Mouse (Mus musculus) embryo, embryonic 10.5 days (tissue): ENCODE results near the gene Ppox.

Experiments used
- DNase-seq: peaks from one replicate; pipeline ENCODE4 v3.0.0-alpha.2; 2015; ENCODE audit warnings: low spot score

Ppox gene

DNA sequence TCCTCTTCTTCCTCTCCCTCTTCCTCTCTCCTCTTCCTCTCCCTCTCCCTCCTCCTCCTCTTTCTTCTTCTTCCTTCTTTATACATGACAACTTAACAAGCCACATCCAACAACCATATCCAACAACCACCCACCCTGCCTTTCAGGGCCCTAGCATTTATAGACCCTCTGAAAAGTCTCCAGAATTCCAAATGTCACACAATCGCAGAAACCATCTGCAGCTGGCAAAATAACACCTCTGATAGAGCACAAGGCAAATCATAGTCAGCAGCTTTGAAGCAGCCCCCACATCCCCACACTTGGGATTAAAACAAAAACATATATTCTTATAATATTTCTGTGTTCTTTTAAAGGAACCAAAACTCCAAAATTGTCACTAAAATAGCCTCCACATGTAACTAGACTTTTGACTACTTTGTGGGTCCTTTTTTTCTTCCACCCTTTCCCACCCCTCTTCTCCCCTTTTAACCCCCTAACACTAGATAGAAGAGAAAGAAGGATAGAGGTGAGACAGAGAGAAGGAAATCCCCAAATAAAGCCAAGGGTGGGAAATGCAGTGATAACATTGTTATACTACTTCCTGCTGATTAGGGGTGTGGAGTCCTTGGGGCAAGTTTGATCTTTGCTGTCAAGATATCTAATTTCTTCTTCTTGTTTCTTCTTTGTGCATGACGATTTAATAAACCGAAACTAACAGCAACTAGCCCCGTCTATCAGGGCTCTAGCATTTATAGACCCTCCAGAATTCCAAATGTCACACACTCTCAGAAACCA, 14.8 kb downstream of the Ppox start:
- DNase-seq: no peak

DNA sequence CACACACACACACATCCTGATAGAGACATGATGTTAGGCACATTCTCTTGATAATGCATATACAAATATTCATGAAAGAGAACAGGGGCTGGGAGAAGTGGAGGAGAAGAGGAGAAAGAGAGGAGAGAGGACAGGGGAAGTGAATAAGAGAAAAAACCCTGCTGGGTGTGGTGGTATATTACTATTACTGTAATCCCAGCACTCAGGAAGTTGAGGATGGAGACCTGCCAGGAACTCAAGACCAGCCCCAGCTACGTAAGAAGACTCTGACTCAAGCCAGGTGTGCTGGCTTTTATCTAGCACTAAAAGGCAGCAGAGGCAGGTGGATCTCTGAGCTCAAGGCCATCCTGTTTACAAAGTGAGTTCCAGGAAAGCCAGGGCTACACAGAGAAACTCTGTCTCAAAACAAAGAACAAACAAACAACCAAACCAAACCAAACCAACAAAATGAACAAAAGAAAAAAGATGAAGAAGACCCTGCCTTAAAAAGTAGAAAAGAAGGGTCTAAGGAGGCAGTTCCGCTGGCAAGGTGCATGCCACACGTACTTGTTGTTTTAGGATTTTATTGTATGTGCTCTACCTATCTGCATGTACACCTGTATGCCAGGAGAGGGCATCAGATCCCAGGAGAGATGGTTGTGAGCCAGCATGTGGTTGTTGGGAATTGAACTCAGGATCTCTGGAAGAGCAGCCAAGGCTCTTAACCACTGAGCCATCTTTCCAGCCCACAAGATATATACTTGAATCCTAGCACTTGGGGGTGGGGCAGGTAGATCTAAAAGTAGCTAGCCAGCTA, 17.1 kb downstream of the Ppox start:
- no peak for DNase-seq

DNA sequence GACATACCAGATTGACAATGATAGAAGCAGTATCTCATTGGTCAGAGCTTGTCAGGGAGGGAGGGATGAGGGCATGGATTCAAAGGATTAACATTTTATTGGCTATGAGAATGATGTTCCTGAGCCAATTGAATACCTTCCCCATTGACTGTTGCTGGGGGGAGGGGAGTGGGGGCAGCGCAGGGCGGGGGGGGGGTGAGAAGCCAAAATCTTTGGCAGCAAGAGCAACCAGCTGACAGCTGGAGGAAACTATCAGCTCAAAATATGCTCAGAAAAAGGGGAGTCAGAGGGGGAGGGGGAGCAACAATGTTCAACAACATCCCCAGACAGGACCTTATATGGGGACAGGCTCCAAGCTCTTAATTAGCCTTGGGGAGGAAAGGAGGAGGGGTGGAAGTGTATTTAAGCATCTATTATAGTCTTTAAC, 17.8 kb downstream of the Ppox start:
- DNase-seq: peak; percentile 60

DNA sequence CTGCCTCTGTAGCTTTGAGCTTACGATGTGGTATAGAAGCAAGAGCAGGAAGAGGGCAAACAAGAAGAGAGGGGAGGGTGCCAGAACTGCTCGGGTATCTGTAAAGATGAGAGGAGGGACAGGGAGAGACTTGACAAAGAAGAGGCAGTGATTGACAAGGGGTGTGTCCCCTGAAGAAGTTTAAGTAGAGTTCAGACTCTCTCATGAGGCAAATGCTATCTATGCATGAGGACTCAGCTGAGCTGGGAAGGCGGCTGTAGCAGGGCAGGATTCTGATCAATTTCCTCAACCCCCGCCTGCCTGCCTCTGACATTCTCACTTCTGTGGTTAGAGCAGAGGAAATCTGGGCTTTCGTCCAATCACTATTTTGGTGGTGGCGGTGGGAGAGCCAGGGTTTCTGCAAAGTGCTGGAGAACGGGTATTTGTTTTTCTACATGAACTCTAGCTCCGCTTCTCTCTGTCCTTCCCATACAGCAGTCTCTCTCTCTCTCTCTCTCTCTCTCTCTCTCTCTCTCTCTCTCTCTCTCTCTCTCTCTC, 18.3 kb downstream of the Ppox start:
- peak; percentile 37 for DNase-seq

DNA sequence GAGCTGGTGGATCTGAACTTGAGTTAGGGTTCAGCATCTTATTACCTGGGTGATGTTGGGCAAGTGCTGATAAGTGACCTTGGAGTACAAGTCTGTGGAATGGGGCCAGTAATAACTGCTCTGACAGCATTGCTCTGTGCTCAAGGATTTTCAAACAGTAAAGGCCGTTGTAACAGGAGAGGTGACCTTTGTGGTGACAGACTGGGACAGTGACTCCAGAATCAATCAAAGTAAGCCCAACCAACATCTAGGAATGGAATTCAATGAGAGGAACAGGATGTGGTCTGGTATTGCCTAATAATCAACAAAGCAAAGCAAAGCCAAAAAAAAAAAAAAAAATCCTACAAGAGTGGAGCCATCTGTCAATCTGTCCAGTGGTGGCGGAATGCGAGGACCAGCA, 20.7 kb downstream of the Ppox start:
- no peak for DNase-seq

DNA sequence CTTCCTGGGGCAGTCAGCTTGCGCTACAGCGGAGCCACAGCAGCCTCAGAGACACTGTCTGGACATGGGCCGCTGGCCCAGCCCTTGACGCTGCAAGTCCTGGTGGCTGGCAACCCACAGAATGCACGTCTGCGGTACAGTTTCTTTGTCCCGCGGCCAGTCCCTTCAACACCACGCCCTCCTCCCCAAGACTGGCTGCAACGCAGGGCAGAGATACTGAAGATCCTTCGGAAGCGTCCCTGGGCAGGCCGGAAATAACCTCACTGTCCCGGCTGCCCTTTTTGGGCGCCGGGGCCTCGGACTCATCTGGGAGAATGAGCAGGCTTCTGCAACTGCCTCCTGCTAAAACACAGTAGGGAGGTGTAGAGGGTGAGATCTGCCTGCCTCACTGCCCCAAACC, 22.1 kb downstream of the Ppox start:
- no peak for DNase-seq

DNA sequence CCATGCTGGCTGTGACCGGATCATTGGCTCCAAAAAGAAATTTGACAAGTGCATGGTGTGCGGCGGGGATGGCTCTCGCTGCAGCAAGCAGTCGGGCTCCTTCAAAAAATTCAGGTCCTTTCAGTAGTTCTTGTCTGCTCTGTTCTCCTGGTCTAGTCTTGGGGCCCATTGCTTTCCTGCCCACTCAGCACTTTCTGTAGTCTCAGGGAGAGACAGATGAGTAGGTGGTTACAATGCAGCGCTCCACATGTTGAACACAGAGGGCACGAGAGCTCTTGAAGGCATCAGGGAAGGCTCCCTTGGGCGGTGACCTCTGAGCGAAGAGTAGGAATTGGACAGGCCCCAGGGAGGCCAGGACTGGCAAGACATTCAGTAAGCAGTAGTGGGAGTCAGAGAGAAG, 23.2 kb downstream of the Ppox start:
- DNase-seq: no peak

DNA sequence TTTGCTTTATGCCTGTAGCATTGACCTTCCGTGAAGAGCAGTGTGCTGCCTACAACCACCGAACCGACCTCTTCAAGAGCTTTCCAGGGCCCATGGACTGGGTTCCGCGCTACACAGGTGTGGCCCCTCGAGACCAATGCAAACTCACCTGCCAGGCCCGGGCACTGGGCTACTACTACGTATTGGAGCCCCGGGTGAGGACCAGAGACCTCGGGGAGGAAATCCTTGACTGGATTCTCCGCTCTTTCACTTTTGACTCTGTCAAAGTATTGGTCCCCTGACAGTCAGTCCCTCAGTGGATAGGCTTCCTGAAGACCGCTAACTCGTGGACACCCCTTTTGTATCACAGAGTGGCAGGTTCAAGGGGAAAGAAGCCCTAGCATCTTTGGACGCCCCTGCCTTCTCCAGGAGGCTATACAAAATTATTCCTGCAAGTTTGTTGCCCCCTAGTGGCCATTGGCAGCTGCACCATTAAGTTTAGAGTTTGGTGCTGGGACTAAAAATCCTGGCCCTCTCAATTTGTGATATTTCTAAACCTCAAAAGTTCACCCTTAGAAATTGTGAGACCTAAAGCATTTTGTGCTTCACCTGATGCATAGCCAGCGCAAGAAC, 23.9 kb downstream of the Ppox start:
- peak; percentile 87 for DNase-seq

DNA sequence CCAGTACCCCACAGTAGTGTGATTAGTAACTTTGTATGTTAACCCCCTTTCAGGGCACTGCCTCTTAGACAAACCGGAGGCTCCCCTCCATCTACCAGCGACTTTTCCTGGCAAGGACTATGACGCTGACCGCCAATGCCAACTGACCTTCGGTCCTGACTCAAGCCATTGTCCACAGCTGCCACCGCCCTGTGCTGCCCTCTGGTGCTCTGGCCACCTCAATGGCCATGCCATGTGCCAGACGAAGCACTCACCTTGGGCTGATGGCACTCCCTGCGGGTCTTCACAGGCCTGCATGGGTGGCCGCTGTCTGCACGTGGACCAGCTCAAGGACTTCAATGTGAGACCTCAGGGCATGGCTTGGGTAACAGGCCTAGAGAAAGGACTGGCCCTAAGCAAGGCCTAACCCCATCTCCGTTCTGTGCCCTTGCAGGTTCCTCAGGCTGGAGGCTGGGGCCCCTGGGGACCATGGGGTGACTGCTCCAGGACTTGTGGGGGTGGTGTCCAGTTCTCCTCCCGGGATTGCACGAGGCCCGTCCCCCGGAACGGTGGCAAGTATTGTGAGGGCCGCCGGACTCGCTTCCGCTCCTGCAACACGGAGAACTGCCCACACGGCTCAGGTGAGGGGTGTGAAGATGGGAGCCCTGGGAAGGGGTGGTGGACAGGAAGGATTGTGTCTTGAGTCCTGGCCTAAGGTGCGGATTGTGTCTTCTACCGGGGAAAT, 24.7 kb downstream of the Ppox start:
- DNase-seq: no peak

DNA sequence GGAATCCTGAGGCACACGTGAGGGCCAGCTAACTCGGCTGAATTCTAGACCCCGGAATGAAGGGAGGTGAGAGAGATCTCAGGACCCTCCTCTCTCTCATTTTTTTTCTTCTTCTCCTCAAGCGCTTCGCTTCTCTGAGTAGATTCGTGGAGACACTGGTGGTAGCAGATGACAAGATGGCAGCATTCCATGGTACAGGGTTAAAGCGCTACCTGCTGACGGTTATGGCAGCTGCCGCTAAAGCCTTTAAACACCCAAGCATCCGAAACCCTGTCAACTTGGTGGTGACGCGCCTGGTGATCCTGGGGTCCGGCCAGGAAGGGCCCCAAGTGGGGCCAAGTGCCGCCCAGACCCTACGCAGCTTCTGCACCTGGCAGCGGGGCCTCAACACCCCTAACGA, 28.6 kb downstream of the Ppox start:
- DNase-seq: no peak

DNA sequence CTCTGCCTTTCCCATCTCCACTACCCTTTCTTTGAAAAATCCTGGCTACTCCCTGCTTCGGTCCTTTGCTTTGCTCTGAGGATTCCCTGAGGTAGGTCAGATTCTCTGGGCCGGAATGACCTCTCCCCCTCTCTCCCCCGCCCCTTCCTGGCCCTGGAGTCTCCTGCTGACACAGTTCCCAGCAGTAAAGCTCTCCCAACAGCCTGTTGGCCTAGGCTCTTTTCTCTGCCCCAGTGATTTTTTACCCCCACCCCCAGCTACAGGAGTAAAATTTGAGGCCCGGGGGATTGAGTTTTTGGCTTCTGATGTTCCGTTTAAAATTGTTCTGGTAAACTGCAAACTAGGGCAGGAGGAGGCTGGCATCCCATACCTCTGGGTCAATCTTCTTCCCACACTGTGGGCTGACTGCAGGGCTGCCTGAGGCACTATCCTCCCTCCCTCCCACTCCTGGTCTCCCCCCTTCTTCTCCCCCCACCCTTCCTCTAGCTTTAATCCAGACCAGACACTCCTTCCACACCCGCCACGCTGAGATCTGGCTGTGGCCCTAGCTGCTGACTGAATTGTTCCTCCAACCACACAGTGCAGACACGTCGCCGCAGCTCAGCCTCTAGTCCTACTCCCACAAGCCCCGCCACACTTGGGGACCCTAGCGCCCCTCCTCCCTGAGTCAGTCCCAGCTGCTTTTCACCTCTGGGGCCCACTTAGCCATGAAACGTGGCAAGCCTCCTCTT, 29.2 kb downstream of the Ppox start:
- peak; percentile 76 for DNase-seq

DNA sequence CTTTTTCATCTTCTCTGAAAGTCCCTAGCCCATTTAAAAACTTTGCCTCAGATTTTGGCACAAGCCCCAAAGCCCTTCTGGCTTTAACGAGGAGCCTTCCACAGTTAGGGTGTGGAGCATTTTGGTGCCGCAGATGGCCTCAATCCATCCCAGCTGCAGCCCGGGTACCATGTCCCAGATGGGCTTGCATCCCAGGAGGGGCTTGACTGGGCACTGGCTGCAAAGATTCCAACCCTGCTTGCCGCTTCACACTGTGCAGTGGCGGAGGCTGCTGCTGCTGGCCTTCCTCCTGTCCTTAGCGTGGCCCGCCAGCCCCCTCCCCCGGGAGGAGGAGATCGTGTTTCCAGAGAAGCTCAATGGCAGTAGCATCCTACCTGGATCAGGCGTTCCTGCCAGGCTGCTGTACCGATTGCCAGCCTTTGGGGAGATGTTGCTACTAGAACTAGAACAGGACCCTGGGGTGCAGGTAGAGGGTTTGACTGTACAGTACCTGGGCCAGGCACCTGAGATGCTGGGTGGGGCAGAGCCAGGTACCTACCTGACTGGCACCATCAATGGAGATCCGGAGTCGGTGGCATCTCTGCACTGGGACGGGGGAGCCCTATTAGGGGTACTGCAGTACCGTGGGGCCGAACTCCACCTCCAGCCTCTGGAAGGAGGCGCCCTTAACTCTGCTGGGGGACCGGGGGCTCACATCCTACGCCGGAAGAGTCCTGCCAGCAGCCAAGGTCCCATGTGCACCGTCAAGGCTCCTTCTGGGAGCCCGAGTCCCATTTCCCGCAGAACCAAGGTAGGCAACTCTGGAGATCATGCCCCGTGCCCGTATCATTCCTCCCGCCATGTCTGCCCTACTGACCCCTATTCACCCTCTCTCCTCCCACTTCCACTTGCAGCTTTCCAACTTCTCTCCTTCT, 30.0 kb downstream of the Ppox start, which contains the start of gene Ndufs2:
Ndufs2 (minus strand) TSS at position 709 of the 914 bp plus-strand sequence.
- peak; percentile 55 for DNase-seq

DNA sequence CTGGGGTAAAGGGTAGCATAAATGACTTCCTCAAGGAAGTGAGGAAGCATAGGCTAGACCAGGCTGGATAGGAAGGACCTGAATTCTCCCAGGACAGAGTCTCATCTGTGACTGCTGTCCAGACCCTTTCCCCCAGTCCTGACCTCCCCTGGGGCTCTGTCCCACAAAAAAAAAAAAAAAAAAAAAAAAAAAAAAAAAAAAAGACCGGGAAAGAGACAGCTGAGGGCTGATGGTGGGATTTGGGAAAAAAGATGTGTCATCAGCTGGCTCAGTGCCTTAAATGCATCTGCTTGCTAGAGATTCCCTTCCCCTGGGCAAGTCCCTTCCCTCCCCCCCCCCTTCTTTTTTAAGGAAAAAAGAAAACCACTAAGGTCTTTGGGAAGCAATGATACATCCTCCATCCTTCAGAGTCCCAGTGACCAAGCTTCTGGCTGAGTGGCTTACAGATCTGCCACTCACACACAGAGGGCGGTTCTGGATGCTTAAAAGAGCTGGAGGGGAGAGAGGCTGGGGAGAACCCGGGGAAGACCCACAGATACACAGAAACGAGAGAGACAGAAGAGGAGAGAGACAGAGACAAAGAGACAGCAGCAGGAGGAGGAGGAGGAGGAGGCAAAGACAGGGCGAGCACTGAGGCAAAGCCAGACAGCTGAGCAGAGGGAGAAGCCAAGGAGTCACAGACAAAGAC, 30.9 kb downstream of the Ppox start, which contains the start of gene Adamts4:
Adamts4 (plus strand) TSS at position 509 of the 688 bp plus-strand sequence.
- peak; percentile 79 for DNase-seq

DNA sequence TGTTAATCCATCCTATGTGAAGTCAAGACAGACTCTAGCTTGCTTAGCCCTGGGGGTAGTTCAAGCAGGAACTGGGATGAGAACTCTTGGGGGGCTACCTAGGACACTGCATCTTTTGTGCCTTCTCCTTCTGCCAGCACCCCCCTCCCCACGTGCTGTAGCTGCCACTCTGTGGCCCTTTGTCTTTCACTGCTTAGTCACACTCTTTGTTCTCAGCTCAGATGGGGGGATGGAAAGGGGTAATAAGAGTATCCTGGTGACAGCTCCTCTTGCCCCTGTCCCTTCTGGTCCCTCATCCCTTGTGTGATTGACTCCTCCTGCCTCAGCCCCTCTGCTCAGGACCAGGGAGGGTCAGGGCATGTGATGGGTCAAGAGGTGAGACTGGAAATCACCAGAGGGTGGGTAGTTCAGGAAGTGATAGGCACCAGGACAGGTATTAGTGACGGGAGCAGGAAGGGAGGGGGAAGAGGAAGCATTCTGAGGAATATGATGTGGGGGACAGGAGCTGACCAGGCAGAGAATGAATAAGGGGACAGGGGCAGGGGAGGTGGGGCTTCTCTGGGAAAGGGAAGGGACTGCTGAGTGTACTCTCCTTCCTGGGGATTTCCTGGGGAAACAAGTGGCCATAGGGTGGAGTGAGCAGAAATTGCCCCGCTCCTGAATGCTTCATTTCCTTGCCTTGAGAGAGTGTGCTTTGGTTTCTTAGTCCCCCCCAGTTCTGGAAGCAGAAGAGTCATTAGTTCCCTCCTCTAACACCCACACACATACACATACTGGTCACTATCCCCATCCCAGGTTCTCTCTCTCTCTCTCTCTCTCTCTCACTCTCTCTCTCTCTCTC, 32.4 kb downstream of the Ppox start:
- DNase-seq: peak; percentile 47

DNA sequence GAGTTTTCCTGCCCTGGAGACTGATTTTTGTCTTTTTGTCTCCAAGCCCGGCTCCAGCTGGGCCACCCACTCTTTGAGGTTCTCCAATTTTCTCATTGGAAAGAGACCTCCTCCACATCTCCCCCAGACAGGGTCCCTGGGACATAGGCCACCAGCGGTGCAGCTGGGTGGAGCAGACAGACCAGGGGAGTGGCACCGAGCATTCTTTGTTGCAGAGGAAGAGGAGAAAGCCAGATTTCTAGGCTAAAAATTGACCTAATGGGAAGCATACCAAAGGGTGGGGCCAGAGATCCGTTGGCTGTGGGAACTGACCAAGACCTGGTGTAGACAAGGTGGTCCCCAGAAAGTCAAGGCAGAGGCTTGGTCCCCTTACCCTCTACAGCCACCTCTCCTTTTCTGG, 33.1 kb downstream of the Ppox start:
- DNase-seq: no peak

DNA sequence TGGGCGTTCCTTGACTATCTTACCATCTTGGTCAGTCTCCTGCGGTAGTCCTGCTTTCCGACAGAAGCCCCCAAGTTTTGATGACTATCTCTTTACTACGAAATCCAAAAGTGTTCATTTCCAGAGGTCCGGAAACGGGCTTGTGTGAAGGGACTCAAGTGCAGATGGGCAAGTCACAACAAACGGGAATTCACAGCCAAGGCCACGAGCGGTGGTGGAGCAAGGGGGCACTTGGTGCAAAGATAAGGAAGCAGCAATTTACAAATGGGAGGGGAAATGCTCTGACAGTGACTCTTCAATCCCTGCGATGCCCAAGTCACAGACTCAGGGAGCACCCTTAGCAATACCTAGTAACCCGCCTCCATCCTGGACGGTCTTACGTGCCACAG, 33.5 kb downstream of the Ppox start:
- no peak for DNase-seq

DNA sequence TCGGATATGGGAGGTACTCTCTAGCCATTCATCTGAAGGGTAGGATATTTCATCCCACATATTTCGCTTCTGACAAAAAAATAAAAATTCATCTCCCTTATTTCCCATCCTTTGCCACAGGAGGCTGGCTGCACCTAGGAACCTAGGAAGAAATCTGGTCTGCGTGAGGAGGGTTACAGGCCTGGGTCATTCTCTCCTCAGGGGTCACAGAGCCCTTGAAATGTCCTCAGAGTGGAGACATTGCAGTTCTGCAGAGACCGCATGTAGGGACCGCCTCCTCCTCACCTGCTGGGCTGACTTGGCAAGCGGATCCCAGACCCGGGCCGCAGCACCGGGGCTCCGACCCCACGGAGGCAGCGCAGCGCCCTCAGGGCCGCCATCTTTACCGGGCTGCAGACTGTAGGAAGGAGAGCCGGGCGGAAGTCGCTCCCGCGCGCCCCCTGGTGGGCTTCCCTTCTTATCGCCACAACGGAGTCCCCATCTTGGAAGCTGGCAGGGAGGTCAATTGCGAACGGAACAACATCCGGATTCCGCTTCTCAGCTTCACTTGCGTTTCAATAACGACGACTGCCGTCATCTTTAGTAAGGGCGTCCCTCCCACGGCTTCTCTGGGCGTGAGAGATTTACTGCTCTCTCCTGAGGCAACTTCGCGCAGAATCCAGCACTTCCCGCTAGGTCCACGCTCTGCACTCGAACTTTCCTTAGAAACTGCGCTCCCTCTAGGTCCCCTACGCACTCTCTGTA, 34.1 kb downstream of the Ppox start:
- DNase-seq: peak; percentile 99

DNA sequence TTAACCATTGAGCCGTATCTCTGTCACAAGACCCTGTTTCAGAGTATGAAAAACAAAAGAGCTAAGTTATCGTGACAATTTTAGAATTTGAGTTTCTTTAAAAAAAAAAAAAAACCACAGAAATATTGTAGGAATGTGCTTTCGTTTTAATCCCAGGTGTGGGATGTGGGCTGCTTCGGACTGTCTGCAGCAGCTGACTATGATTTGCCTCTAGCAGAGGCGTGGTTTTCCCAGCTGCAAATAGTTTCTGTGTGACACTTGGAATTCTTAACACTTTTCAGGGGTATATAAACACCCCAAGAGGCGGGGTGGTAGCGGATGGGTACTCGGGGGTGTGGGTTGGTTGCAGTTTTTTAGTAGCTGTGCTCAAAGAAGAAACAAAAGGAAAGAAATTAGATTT, 35.6 kb downstream of the Ppox start:
- no peak for DNase-seq
